Mouse (Mus musculus): ENCODE results near the gene Clec16a.
A peak's percentile ranks its signal among the peaks of the same experiment; 100 is the strongest.

Clec16a gene

DNA sequence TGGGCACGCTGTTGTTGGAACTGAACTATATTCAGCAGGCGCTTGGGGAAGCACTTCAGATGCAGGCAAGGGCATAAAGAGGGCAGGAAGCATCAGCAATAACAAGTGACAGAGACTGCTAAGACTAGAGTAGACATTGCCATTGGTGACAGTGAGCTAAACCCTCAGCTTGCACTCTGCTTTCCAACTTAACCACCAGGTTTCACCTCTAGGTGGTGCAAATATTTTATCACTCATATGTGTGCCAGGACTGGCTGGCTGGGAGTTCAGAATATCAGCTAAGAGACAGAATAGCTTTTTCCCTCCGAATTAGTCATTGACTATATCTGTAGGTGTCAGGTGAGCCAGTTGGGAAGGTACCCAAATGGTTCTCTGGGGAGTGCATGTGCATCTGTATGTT lies 41.4 kb downstream of the Clec16a start:
- no peak for DNase-seq

DNA sequence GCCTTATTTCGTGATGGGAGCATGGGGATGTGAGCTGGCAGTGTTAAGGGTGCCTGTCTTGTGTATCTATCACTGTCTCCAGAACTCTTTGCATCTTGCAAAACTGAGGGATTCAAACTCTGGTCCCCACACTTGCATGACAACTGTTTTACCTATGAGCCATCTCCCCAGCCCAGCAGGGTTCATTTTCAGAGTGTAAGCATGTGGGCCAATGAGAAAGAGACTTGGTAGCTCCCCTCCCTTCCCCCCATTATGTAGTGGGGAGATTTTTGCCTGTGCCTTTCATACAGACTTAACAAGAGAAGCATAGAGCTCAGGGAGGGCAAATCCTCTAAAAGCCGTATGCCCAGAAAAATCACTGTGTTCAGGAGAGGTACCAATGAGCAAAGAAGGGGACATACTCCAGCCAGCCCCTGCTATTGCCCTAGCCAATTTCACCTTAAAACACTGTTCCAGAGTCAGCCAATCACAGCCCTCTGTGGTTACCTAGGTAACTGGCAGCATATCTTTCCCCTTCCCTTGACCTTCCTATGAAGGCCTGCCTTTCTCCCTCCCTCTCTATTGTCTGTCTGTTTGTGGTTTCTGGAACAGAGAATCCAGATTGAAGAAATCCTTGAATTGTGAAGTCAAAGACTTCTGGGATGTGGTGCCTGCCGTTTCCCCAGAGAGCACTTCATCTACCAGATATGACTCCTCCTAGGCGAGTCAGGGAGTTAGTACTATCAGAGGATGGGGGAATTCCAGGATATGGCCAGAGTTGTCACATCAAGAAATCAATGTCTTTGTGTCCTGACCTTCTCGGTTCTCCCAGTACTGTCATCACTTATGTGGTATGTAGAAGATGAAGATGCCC lies 55.0 kb downstream of the Clec16a start:
- no peak for DNase-seq

DNA sequence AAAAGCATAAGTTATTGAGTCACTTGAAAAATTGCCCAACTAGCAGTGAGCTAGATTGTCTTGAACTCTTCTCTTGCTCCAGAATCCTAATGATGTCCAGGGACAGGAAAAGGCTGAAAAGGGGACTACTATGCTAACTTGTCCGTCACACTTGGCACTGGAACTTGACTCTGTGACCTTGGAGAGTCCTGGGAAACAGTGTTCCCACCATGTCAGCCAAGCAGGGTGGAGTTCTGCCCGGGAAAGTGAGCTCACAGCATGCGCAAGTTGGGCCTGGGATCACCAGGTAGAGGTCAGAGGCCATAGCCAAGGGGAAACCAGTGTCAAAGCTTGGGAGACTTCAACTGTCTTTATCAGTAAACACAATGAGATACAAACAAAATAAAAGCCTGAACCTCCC lies 62.7 kb downstream of the Clec16a start:
- no peak for DNase-seq

DNA sequence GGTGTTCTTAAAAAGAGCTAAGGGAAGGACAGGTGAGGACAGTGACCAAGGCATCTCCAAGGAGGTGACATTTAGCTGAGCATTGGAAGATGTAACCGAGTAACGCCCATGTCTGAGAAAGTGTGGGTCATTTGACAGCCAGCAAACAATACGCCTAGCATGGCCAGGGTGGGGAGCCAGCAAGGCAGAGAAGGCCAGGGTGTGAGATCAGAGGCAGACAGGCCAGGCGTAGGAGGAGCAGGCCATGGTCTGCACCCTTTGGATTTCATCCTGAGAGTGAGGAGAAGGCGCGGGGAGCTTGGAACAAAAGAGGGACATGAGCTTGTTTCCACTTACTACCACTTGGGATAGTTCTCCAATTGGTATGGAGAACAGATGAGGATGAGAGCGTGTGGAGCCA lies 64.8 kb downstream of the Clec16a start:
- no peak for DNase-seq

DNA sequence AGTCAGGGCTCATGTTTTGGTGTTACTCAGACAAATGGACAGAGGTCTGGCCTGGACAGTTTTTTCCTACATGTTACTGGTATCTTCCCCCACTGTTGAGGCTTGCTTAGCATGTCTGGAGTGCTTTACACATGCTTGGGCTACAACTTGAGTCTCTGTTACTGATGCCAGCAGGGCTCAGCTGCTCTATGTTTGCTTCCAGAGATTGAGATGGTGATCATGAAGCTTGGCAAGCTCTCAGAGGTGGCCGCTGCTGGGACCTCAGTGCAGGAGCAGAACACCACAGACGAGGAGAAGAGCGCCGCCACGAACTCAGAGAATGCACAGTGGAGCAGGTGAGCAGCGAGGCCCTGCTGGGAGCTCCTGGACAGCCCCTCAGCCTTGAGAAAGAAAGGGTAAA lies 65.7 kb downstream of the Clec16a start:
- no peak for DNase-seq

DNA sequence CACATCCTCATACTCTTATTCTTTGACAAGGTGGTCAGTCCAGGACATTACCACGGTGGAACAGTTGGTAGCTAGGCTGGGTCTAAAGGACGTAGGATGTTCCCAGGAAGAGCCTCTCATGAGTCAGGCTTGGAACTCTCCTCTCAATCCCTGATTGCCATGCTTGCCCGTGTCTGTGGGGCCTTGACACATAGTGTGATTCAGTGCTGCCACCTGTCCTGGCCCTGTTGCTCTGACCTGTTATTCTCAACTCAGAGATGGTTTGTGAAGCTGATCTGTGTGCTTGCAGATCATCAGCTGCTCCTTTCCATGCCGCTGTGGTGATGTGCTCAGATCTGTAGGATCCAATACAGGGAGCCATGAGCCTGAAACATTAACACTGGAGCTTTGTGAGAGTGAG lies 66.2 kb downstream of the Clec16a start:
- no peak for DNase-seq

- no peak for DNase-seq
Measured at GRCm38 (mm10) chr16:10613996-10614395, 68.9 kb downstream of the Clec16a start.

DNA sequence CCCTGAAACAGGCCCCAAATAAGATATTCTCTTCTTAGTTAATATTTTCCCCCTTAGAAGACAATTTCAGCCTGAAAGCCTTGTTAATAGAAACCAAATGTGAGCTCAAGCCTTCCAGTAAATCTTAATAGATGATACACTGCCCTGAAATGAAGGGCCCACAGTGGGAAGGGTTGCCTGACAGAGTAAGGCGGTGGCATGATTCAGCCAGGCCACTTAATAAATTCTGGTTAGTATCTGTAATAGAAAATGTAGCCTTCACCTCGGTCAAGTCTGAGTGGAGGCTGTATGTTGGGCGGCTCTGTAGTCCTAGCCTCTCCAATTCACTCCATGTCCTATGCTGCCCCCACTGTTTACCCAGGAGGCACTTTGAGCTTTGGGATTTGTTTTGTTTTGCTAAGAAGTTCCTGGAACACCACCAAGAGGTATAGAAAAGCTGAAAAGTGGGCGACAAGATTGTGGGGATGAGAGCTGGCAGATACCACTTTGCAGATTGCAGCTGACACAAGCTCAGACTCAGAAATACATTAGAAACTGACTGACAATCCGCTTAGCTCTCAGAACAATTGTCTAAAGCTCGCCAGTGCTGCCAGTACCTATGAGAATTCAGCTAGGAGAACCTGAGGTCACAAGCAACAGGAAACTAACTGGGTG lies 75.9 kb downstream of the Clec16a start:
- no peak for DNase-seq

DNA sequence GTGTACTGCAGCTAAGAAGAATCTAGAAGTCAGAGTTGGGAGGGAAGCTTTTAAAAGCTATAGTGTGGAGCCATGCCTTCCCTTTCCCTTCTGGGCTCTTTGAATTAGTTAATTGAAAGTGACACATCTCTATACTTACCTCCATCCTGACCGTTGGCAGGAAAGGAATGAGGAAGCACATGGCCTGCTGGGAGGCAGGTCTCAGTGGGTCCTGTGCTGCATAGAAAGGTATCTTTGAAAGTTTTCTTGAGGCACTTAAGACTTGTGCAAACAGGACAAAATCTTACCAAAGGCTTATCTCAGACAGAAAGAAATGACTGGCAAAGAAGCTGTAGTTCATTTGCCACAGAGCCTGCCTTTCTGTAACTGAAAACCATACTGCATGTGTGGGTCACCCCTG lies 76.6 kb downstream of the Clec16a start:
- no peak for DNase-seq

GRCm38 (mm10) chr16:10626116-10626515 lies 81.0 kb downstream of the Clec16a start:
- DNase-seq = peak; percentile 39

DNA sequence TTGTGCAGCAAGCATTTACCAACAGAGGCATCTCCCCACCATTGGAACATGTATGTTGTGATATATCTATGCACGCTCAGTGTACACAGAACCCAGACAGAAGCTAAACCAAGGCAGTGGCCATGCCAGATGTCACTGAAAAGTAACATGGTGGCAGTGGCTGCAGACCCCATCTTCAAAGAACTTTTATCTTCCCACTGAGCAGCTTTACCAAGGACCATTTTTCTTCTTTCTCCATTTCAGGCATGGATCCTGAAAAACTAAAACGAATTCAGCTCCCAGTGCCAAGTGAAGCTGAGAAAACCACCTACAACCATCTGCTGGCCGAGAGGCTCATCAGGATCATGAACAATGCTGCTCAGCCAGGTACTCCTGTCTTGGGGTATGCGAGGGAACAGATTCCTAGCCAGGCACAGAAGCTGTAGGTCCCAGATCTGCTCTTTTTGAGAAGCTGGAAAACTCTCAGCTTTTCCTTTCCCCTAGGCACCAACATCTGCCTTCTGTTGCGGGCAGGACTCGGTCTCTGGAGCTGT lies 82.1 kb downstream of the Clec16a start:
- DNase-seq = peak; percentile 48

DNA sequence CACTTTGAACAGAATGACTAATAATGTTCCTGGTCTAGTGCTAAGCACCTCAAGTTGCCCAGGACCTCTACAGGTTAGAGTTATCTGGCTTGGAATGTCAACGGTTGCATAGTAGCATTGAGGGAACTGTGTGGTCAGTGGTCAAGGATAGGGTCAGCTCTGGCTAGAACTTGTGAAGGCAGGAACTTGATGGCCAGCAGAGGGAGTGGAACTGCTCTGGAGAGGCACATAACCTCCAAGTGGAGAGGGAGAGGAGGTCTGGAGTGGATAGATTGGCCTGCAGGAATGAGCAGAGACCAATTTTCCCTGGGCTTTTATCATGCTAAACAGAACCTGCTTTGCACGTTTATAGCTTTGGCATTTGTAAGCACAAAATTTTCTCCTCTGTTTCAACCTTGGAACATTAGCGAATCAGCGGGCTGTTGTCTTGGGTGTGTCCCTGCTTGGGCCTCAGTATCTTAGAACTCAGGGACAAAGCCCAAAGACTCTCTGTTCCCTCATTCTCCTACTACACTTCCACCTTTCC lies 83.0 kb downstream of the Clec16a start:
- DNase-seq = no peak

- DNase-seq = no peak
Measured at GRCm38 (mm10) chr16:10628960-10629359, 83.8 kb downstream of the Clec16a start.

DNA sequence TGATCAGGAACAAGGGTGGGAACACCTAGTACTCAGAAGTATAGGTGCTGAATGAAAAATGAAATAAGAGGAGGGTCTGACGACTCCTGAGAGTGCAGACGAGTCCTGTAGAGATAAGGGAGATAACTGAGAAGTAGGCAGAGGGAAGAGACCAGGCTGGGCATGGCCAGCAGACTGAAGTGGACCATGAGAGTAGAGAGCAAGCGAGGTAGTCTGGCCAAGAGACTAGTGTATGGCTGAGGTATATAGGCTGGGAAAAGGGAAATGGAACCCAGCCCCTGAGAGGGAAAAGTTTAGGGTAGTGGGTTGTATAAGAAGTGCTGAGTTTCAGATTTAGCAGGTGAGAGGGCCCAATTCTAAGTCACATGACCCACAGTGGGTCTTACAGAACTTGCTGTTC lies 84.2 kb downstream of the Clec16a start:
- DNase-seq = no peak

DNA sequence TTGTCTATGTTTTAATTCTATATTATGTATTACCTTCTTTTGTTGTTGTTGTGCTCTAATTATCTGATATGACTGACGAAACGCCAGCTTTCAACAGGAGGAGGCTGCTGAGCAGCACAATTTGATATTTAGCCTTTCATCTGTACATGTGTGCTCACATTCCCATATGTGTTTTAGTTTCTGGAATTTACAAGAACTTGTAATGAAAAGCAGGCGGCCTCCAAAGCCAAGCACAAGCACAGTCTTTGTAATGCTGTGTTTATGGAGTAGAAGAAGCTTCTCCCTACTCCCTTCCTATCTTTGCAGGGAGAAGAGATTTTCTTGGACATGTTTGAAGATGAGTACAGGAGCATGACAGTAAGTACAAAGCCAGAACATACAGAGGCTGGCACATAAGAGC lies 89.8 kb downstream of the Clec16a start:
- no peak for DNase-seq

DNA sequence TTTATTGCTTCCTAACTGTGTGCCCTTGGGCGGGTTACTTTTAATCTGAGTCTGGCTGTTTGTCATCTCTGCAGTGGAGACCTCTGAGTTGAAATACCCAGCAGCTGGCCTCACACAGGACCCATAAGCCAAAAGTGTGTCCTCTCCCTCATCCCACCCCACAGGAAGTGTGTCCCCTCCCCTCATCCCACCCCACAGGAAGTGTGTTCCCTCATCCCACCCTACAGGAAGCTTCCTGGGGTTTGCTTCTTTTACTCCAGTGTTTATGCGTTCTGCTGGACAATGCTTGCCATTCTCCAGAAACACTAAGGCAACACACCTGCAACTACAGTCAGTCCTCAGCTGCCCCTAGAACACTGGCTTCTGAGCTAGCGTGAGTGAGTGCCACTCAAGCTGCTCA lies 92.8 kb downstream of the Clec16a start:
- no peak for DNase-seq

GRCm38 (mm10) chr16:10639111-10639889 lies 94.2 kb downstream of the Clec16a start:
- no peak for DNase-seq

GRCm38 (mm10) chr16:10640041-10640440 lies 94.9 kb downstream of the Clec16a start:
- peak; percentile 57 for DNase-seq

DNA sequence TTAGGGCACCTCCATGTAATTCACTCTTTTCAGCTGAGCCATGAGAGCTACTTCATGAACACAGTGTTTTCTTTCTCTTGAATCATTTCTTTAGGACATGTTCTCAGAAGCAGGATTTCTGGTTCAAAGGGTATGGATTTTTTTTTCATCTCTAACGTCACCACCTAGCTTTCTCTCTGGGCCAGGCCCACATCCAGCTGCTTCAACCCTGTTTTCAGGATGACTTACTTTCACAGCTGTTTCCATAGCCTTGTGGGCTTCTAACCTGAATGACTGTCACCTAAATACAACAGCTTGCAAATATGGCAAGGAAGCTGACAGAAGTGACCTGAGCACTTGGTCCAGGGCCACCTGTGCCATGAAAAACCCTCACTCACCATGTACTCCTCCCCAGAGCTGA lies 96.0 kb downstream of the Clec16a start:
- no peak for DNase-seq

DNA sequence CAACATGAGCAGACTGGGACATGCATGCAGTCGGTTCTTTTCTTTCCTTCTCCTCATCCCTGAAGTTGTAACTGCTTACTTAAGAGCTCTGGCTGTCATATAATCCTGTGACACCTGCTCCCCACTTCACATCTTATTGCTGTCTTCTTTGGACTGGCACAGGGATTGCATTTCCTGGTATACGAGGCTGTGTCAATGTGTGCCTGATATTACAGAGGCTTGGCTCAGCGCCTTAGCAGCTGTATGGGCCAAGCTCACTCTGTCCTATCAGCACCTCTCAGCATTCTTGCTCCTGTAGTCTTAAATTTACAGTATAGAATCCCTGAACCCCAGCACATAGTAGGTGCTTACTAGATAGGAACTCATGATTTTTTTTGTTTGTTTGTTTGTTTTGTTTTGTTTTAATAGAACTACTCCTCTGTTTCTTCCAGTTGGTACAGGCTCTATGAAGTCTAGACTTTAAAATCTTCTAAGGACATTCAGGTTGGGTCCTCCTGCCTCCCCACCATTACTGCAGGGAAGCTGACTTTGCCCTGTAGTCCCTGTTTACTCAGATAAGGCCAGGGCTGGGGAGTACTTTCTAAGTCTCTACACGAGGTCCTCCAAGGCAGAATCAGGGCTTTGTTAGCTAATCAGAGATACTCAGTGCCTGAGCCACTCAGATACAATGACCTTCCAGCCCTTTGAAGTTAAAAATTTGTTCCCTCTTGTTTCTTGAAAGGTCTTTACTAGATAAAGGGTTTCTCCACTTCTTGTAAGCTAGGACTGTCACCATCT lies 97.9 kb downstream of the Clec16a start:
- no peak for DNase-seq

- DNase-seq = no peak
Measured at GRCm38 (mm10) chr16:10644238-10644637, 99.1 kb downstream of the Clec16a start.

GRCm38 (mm10) chr16:10644731-10645130 lies 99.6 kb downstream of the Clec16a start:
- no peak for DNase-seq

All from cerebellum, adult 8-10 months (tissue).